Mouse (Mus musculus): ENCODE data around the gene Nxf3. TPM values are rescaled to one million over a fixed set of nuclear protein-coding genes. Genes with fewer than 3 reads are reported as not detected.

Gene Nxf3
- total RNA-seq, 2 experiments from 2014 or later: not detected

Other genes with a start within 250 kb of the Nxf3 start
- 100 to 1,000 TPM; 198 to 207 TPM for gene Gprasp2, start 246.2 kb downstream of the Nxf3 start, total RNA-seq (2021)
- 10 to 100 TPM; 62.2 to 63.3 TPM for gene Arxes2, start 91.4 kb downstream of the Nxf3 start, total RNA-seq (2021)
- 10 to 100 TPM; 29.7 to 34.2 TPM for gene Arxes1, start 51.9 kb downstream of the Nxf3 start, total RNA-seq (2021)
- 100 to 1,000 TPM; 353 to 359 TPM for gene Bex2, start 17.0 kb downstream of the Nxf3 start, total RNA-seq (2021)
- 10 to 100 TPM; 18.6 to 21.7 TPM for gene Bex4, start 53.7 kb upstream of the Nxf3 start, total RNA-seq (2021)
- gene Tceal8, start 87.1 kb upstream of the Nxf3 start, total RNA-seq (2021): 10 to 100 TPM; 37.1 to 40.3 TPM
- gene Tceal5, start 118.6 kb upstream of the Nxf3 start, total RNA-seq (2021): 100 to 1,000 TPM in 1 of 2 experiments, 10 to 100 TPM in 1; 99.2 to 131 TPM
- 1 to 10 TPM; 1.8 to 3.0 TPM for gene Tceal7, start 129.5 kb upstream of the Nxf3 start, total RNA-seq (2021)
- gene Bex1, start 130.3 kb upstream of the Nxf3 start, total RNA-seq (2021): 10 to 100 TPM; 92.6 to 100.0 TPM
- 100 to 1,000 TPM; 125 to 131 TPM for gene Tceal9, start 159.8 kb upstream of the Nxf3 start, total RNA-seq (2021)
- gene Bex3, start 185.0 kb upstream of the Nxf3 start, total RNA-seq (2021): 100 to 1,000 TPM; 301 to 320 TPM

All from left cerebral cortex, adult 18-20 months (tissue).